Mouse (Mus musculus) ES-Bruce4 (cell line): ENCODE results near the gene Mrm1.

Source experiments
- CTCF ChIP-seq: IDR thresholded peaks from one replicate; pipeline ENCODE4 v1.8.1; 2011; ENCODE audit warnings: low read depth, low read length
- EP300 ChIP-seq: IDR thresholded peaks from 2 replicates; pipeline ENCODE4 v1.6.1; 2011; ENCODE audit warnings: low read depth, low read length; ENCODE audit not compliant: insufficient read depth
- POLR2A ChIP-seq: IDR thresholded peaks from one replicate; pipeline ENCODE4 v1.8.1; 2011; ENCODE audit warnings: low read length; ENCODE audit not compliant: insufficient read depth

GRCm38 (mm10) chr11:84828516-84829399, 9.4 kb upstream of the Mrm1 start, which contains the start of gene Dhrs11:
- TF ChIP-seq CTCF (no peak), POLR2A (no peak), EP300 (no peak)
